Mouse (Mus musculus) liver, embryonic 16.5 days (tissue): ENCODE results near the gene Cyp24a1. TPM values are rescaled to one million over a fixed set of nuclear protein-coding genes. Genes with fewer than 3 reads are reported as not detected.
A peak's percentile ranks its signal among the peaks of the same experiment; 100 is the strongest.

Experiments
- ATAC-seq: fragments of 200-750 bp; cut with Nextera tagmentation; 2 replicates; pipeline ENCODE4 v1.8.0; 2017; ENCODE audit warnings: low read depth, mild to moderate bottlenecking, moderate number of reproducible peaks, moderate library complexity
- H3K27ac ChIP-seq: fragments of 300-500 bp; sonication (generic); 2 replicates; pipeline ENCODE4 v1.5.1; 2014; ENCODE audit warnings: mild to moderate bottlenecking, low read length
- H3K27me3 ChIP-seq: fragments of 300-500 bp; sonication (generic); 2 replicates; pipeline ENCODE4 v1.6.1; 2014; ENCODE audit warnings: low read depth, low read length, mixed read lengths; ENCODE audit not compliant: control insufficient read depth, insufficient read depth
- H3K36me3 ChIP-seq: fragments of 300-500 bp; sonication (generic); 2 replicates; pipeline ENCODE4 v1.6.1; 2014; ENCODE audit warnings: mild to moderate bottlenecking; ENCODE audit not compliant: control insufficient read depth, insufficient read depth
- H3K4me1 ChIP-seq: fragments of 300-500 bp; sonication (generic); 2 replicates; pipeline ENCODE4 v1.6.1; 2014; ENCODE audit warnings: low read depth, low read length, mixed read lengths; ENCODE audit not compliant: control insufficient read depth
- H3K4me2 ChIP-seq: fragments of 300-500 bp; sonication (generic); 2 replicates; pipeline ENCODE4 v1.6.1; 2014; ENCODE audit warnings: low read depth, low read length, mixed read lengths
- H3K4me3 ChIP-seq: fragments of 300-500 bp; sonication (generic); 2 replicates; pipeline ENCODE4 v1.5.1; 2014; ENCODE audit warnings: low read depth, mild to moderate bottlenecking, low read length
- H3K9ac ChIP-seq: fragments of 300-500 bp; sonication (generic); 2 replicates; pipeline ENCODE4 v1.6.1; 2014; ENCODE audit warnings: low read depth, low read length
- H3K9me3 ChIP-seq: fragments of 300-500 bp; sonication (generic); replicated peaks from 2 replicates; pipeline ENCODE4 v1.6.1; 2016; ENCODE audit warnings: low read length; ENCODE audit not compliant: control insufficient read depth
- WGBS: fragments of 180-500 bp; shearing (Covaris S2); extraction: QIAGEN DNeasy Blood & Tissue Kit; methylation state at CpG from one replicate; pipeline ENCODE4 v1.1.7; 2014; ENCODE audit not compliant: insufficient replicate concordance; 5-methylcytosine and 5-hydroxymethylcytosine counted together
- polyA plus RNA-seq: library from polyadenylated mRNA; unstranded; fragments of >200 nt; fragmentation: Nextera tagmentation; extraction: Ambion mirVana; gene quantifications from 2 replicates; pipeline ENCODE4 v1.2.1, GENCODE M21; 2015

Gene Cyp24a1
- polyA plus RNA-seq, 1 experiment from 2014 or later: not detected

GRCm38 (mm10) chr2:170503983-170504382 is 7.0 kb upstream of the Cyp24a1 start:
- Histone ChIP-seq H3K36me3 (no peaks in the 10 kb centered on the region), H3K9me3 (no peaks in the 10 kb centered on the region), H3K9ac (no peak overlapping the region), H3K4me2 (no peak overlapping the region), H3K4me3 (no peak overlapping the region), H3K27me3 (no peaks in the 10 kb centered on the region), H3K4me1 (peaks cover 2% of the 10 kb centered on the region), H3K27ac (no peak overlapping the region)
- no peak for ATAC-seq
- 10% methylated on average over 4 of the region's 4 CpGs for WGBS

- Histone ChIP-seq H3K9me3 (no peaks in the 10 kb centered on the region), H3K27ac (no peak overlapping the region), H3K9ac (no peak overlapping the region), H3K27me3 (no peaks in the 10 kb centered on the region), H3K4me1 (no peaks in the 10 kb centered on the region), H3K4me3 (no peak overlapping the region), H3K4me2 (no peak overlapping the region), H3K36me3 (no peaks in the 10 kb centered on the region)
- 17% methylated on average over 8 of the region's 8 CpGs for WGBS
- ATAC-seq: no peak
Observed at GRCm38 (mm10) chr2:170503343-170503742, 6.4 kb upstream of the Cyp24a1 start.

- H3K9me3 ChIP-seq: no peaks in the 10 kb centered on the region
- peaks cover 39% of the 10 kb centered on the region for H3K27me3 ChIP-seq
- no peaks in the 10 kb centered on the region; the same call in 1 of the 2 replicates for H3K4me1 ChIP-seq
- H3K27ac ChIP-seq: no peak overlapping the region
- no peak overlapping the region for H3K4me2 ChIP-seq
- H3K9ac ChIP-seq: no peak overlapping the region
- WGBS: 12% methylated on average over 8 of the region's 8 CpGs
- no peak for ATAC-seq
- H3K36me3 ChIP-seq: no peaks in the 10 kb centered on the region
- no peak overlapping the region for H3K4me3 ChIP-seq
Observed at GRCm38 (mm10) chr2:170498011-170498410, 1.1 kb upstream of the Cyp24a1 start.

- H3K9ac ChIP-seq: no peak within 1 kb of the TSS
- peaks cover 39% of the 10 kb centered on the region for H3K27me3 ChIP-seq
- no peaks in the 10 kb centered on the region; the same call in 1 of the 2 replicates for H3K4me1 ChIP-seq
- no peaks in the 10 kb centered on the region for H3K36me3 ChIP-seq
- no peak within 1 kb of the TSS for H3K4me2 ChIP-seq
- no peaks in the 10 kb centered on the region for H3K9me3 ChIP-seq
- 0 out of 2 replicates have a peak within 1 kb of the TSS, but pooled peaks have one; percentile 6 for H3K4me3 ChIP-seq
- no peak within 1 kb of the TSS for H3K27ac ChIP-seq
- ATAC-seq: no peak
- WGBS: 1% methylated on average over 46 of the region's 46 CpGs
Observed at GRCm38 (mm10) chr2:170496154-170496930, 603 bp downstream of the Cyp24a1 start, which contains the start of gene Pfdn4. Gene Pfdn4 (plus strand): TSS chr2:170496428.

GRCm38 (mm10) chr2:170494784-170495710 is 1.9 kb downstream of the Cyp24a1 start:
- ATAC-seq: no peak
- Histone ChIP-seq H3K27me3 (peaks cover 39% of the 10 kb centered on the region), H3K4me2 (no peak overlapping the region)

GRCm38 (mm10) chr2:170487890-170488502 is 8.9 kb downstream of the Cyp24a1 start:
- no peaks in the 10 kb centered on the region for H3K4me1 ChIP-seq
- no peaks in the 10 kb centered on the region for H3K9me3 ChIP-seq
- 52% methylated on average over 26 of the region's 26 CpGs for WGBS
- H3K4me3 ChIP-seq: no peak overlapping the region
- ATAC-seq: no peak
- no peak overlapping the region for H3K9ac ChIP-seq
- H3K27ac ChIP-seq: no peak overlapping the region
- H3K36me3 ChIP-seq: no peaks in the 10 kb centered on the region
- H3K27me3 ChIP-seq: no peaks in the 10 kb centered on the region; the same call in 1 of the 2 replicates
- H3K4me2 ChIP-seq: no peak overlapping the region

More at GRCm38 (mm10) chr2:170494784-170495710, 1.9 kb downstream of the Cyp24a1 start:
- Histone ChIP-seq H3K9me3 (no peaks in the 10 kb centered on the region), H3K4me1 (no peaks in the 10 kb centered on the region; the same call in 1 of the 2 replicates), H3K9ac (no peak overlapping the region), H3K27ac (no peak overlapping the region), H3K36me3 (no peaks in the 10 kb centered on the region), H3K4me3 (no peak overlapping the region)
- WGBS: 6% methylated on average over 31 of the region's 31 CpGs

GRCm38 (mm10) chr2:170487202-170487601 is 9.7 kb downstream of the Cyp24a1 start:
- Histone ChIP-seq H3K27ac (no peak overlapping the region), H3K27me3 (no peaks in the 10 kb centered on the region; the same call in 1 of the 2 replicates), H3K9ac (no peak overlapping the region), H3K4me3 (no peak overlapping the region), H3K36me3 (no peaks in the 10 kb centered on the region), H3K4me2 (no peak overlapping the region), H3K4me1 (no peaks in the 10 kb centered on the region), H3K9me3 (no peaks in the 10 kb centered on the region)
- ATAC-seq: no peak
- 67% methylated on average over 7 of the region's 7 CpGs for WGBS

- Histone ChIP-seq H3K27ac (no peak overlapping the region), H3K4me1 (no peaks in the 10 kb centered on the region), H3K9ac (no peak overlapping the region), H3K4me3 (no peak overlapping the region), H3K36me3 (no peaks in the 10 kb centered on the region), H3K9me3 (no peaks in the 10 kb centered on the region), H3K27me3 (no peaks in the 10 kb centered on the region), H3K4me2 (no peak overlapping the region)
- WGBS: 56% methylated on average over 11 of the region's 11 CpGs
- ATAC-seq: no peak
Observed at GRCm38 (mm10) chr2:170483914-170484313, 13.0 kb downstream of the Cyp24a1 start.
